Mouse (Mus musculus): Measurements from ENCODE around the gene Surf1. TPM values are rescaled to one million over a fixed set of nuclear protein-coding genes. Genes with fewer than 3 reads are reported as not detected.
A peak's percentile ranks its signal among the peaks of the same experiment; 100 is the strongest.

Gene Surf1
- polyA plus RNA-seq, 1 experiment from 2014 or later, result 72.2 TPM

- in situ Hi-C loops (cut with MboI; ENCODE audit: low pct_unique_long_range_greater_than_20kb), result loop anchor here (25.0 kb wide), 1 partner anchor 484 kb away; the partner anchor contains the start of gene Sec16a
- DNase-seq (ENCODE audit: low read depth, low spot score), result no peak
- ChIA-PET POLR2A (interaction anchor here (0.9 kb wide), 1 partner anchor 10 kb away, joined by 3 read pairs; no protein-coding TSS in a partner anchor), CTCF (interaction anchor here (0.8 to 1.6 kb wide), 5 partner anchors 10 to 117 kb away, joined by 3 to 4 read pairs (median 3); no protein-coding TSS in a partner anchor)
- no peaks in the 10 kb centered on the region for H3K27me3 ChIP-seq
- no peak for ATAC-seq
- no peak for TF ChIP-seq CTCF (IDR thresholded peaks at IDR 0.05)
Measured at GRCm38 (mm10) chr2:26921784-26922183, 5.5 kb upstream of the Surf1 start.

- DNase-seq (ENCODE audit: low read depth, low spot score), result no peak
- no peak for ATAC-seq
- POLR2A ChIA-PET, result interaction anchor here (0.6 kb wide), 1 partner anchor 16 kb away, joined by 4 read pairs; no protein-coding TSS in a partner anchor
- H3K27me3 ChIP-seq, result no peaks in the 10 kb centered on the region
- CTCF ChIA-PET, result interaction anchor here (1.3 to 1.5 kb wide), 2 partner anchors 10 to 11 kb away, joined by 3 read pairs; no protein-coding TSS in a partner anchor
- no peak for TF ChIP-seq CTCF (IDR thresholded peaks at IDR 0.05)
- in situ Hi-C loops (cut with MboI; ENCODE audit: low pct_unique_long_range_greater_than_20kb), result loop anchor here (25.0 kb wide), 1 partner anchor 483 kb away; the partner anchor contains the start of gene Sec16a
Measured at GRCm38 (mm10) chr2:26920190-26920855, 4.0 kb upstream of the Surf1 start.

- DNase-seq (ENCODE audit: low read depth, low spot score) (no peak), ATAC-seq (no peak)
- ChIA-PET POLR2A (interaction anchor here (0.6 kb wide), 1 partner anchor 16 kb away, joined by 4 read pairs; no protein-coding TSS in a partner anchor), CTCF (interaction anchor here (1.3 to 2.4 kb wide), 3 partner anchors 10 to 12 kb away, joined by 3 to 7 read pairs (median 3); no protein-coding TSS in a partner anchor)
- no peak for TF ChIP-seq CTCF (IDR thresholded peaks at IDR 0.05)
- in situ Hi-C loops (cut with MboI; ENCODE audit: low pct_unique_long_range_greater_than_20kb), result loop anchor here (25.0 kb wide), 1 partner anchor 482 kb away; the partner anchor contains the start of gene Sec16a
- no peaks in the 10 kb centered on the region for H3K27me3 ChIP-seq
Measured at GRCm38 (mm10) chr2:26919684-26920083, 3.4 kb upstream of the Surf1 start.

GRCm38 (mm10) chr2:26916738-26917137 is 408 bp upstream of the Surf1 start:
- no peak for DNase-seq (ENCODE audit: low read depth, low spot score)
- H3K27me3 ChIP-seq, result no peaks in the 10 kb centered on the region
- POLR2A ChIA-PET, result interaction anchor here (3.3 kb wide), 1 partner anchor 10 kb away, joined by 17 read pairs; no protein-coding TSS in a partner anchor
- no peak for ATAC-seq
- CTCF ChIA-PET, result interaction anchor here (1.4 to 2.5 kb wide), 2 partner anchors 13 to 14 kb away, joined by 3 to 10 read pairs; partner anchors contain the start of gene Surf6
- no peak for TF ChIP-seq CTCF (IDR thresholded peaks at IDR 0.05)
- in situ Hi-C loops (cut with MboI; ENCODE audit: low pct_unique_long_range_greater_than_20kb), result loop anchor here (25.0 kb wide), 1 partner anchor 479 kb away; the partner anchor contains the start of gene Sec16a

GRCm38 (mm10) chr2:26914148-26914941 is 2.0 kb downstream of the Surf1 start:
- no peaks in the 10 kb centered on the region for H3K27me3 ChIP-seq
- CTCF ChIA-PET, result no interaction called here
- no peak for TF ChIP-seq CTCF (IDR thresholded peaks at IDR 0.05)
- DNase-seq (ENCODE audit: low read depth, low spot score), result no peak
- no peak for ATAC-seq
- in situ Hi-C loops (cut with MboI; ENCODE audit: low pct_unique_long_range_greater_than_20kb), result loop anchor here (25.0 kb wide), 1 partner anchor 477 kb away; the partner anchor contains the start of gene Sec16a
- POLR2A ChIA-PET, result no interaction called here

GRCm38 (mm10) chr2:26913416-26914147 is 2.7 kb downstream of the Surf1 start:
- in situ Hi-C loops (cut with MboI; ENCODE audit: low pct_unique_long_range_greater_than_20kb), result loop anchor here (25.0 kb wide), 1 partner anchor 476 kb away; the partner anchor contains the start of gene Sec16a
- no peak for TF ChIP-seq CTCF (IDR thresholded peaks at IDR 0.05)
- ATAC-seq, result no peak
- H3K27me3 ChIP-seq, result no peaks in the 10 kb centered on the region
- no peak for DNase-seq (ENCODE audit: low read depth, low spot score)
- POLR2A ChIA-PET, result interaction anchor here (0.6 kb wide), 1 partner anchor 150 kb away, joined by 3 read pairs; no protein-coding TSS in a partner anchor
- CTCF ChIA-PET, result interaction anchor here (1.1 to 2.0 kb wide), 2 partner anchors 17 to 267 kb away, joined by 3 to 7 read pairs; no protein-coding TSS in a partner anchor

- H3K27me3 ChIP-seq, result no peaks in the 10 kb centered on the region
- CTCF ChIA-PET, result interaction anchor here (1.1 to 2.0 kb wide), 3 partner anchors 10 to 105 kb away, joined by 3 to 7 read pairs (median 4); no protein-coding TSS in a partner anchor
- DNase-seq (ENCODE audit: low read depth, low spot score) (no peak), ATAC-seq (no peak)
- TF ChIP-seq CTCF (IDR thresholded peaks at IDR 0.05), result no peak
- in situ Hi-C loops (cut with MboI; ENCODE audit: low pct_unique_long_range_greater_than_20kb), result loop anchor here (25.0 kb wide), 1 partner anchor 475 kb away; the partner anchor contains the start of gene Sec16a
- POLR2A ChIA-PET, result interaction anchor here (1.0 to 2.0 kb wide), 2 partner anchors 9 to 10 kb away, joined by 3 to 10 read pairs; partner anchors contain the start of gene Surf6
Measured at GRCm38 (mm10) chr2:26912253-26912770, 4.0 kb downstream of the Surf1 start.

- POLR2A ChIA-PET, result interaction anchor here (1.0 to 2.0 kb wide), 2 partner anchors 8 to 11 kb away, joined by 3 to 10 read pairs; partner anchors contain the start of gene Surf6
- TF ChIP-seq CTCF (IDR thresholded peaks at IDR 0.05), result no peak
- DNase-seq (ENCODE audit: low read depth, low spot score) (no peak), ATAC-seq (peak; percentile 27)
- H3K27me3 ChIP-seq, result no peaks in the 10 kb centered on the region
- in situ Hi-C loops (cut with MboI; ENCODE audit: low pct_unique_long_range_greater_than_20kb), result loop anchor here (25.0 kb wide), 1 partner anchor 474 kb away; the partner anchor contains the start of gene Sec16a
- CTCF ChIA-PET, result interaction anchor here (1.1 to 2.0 kb wide), 2 partner anchors 11 to 19 kb away, joined by 3 to 7 read pairs; no protein-coding TSS in a partner anchor
Measured at GRCm38 (mm10) chr2:26910994-26911765, 5.2 kb downstream of the Surf1 start.

Measured in Patski (cell line).